Mouse (Mus musculus) intestine, postnatal 0 days (tissue): ENCODE data around the gene Mrgpra2a. TPM values are rescaled to one million over a fixed set of nuclear protein-coding genes. Genes with fewer than 3 reads are reported as not detected.

Source experiments
- ATAC-seq: fragments of 200-750 bp; cut with Nextera tagmentation; 2 replicates; pipeline ENCODE4 v1.8.0; 2017; ENCODE audit warnings: mild to moderate bottlenecking, moderate TSS enrichment, moderate library complexity
- H3K27ac ChIP-seq: fragments of 300-500 bp; sonication (generic); 2 replicates; pipeline ENCODE4 v1.5.1; 2014; ENCODE audit warnings: mild to moderate bottlenecking, low read depth, low read length, moderate library complexity
- H3K27me3 ChIP-seq: fragments of 300-500 bp; sonication (generic); replicated peaks from 2 replicates; pipeline ENCODE4 v1.6.1; 2014; ENCODE audit warnings: low read length, mixed read lengths; ENCODE audit not compliant: control insufficient read depth, insufficient read depth
- H3K36me3 ChIP-seq: fragments of 300-500 bp; sonication (generic); 2 replicates; pipeline ENCODE4 v1.6.1; 2014; ENCODE audit warnings: mild to moderate bottlenecking, moderate library complexity; ENCODE audit not compliant: control insufficient read depth, insufficient read depth
- H3K4me1 ChIP-seq: fragments of 300-500 bp; sonication (generic); replicated peaks from 2 replicates; pipeline ENCODE4 v1.6.1; 2014; ENCODE audit warnings: antibody characterized with exemption, low read length, mixed read lengths; ENCODE audit not compliant: control insufficient read depth, insufficient read depth
- H3K4me2 ChIP-seq: fragments of 300-500 bp; sonication (generic); replicated peaks from 2 replicates; pipeline ENCODE4 v1.6.1; 2014; ENCODE audit warnings: low read depth, mild to moderate bottlenecking, moderate library complexity
- H3K4me3 ChIP-seq: fragments of 300-500 bp; sonication (generic); 2 replicates; pipeline ENCODE4 v1.5.1; 2014; ENCODE audit warnings: low read depth, low read length
- H3K9ac ChIP-seq: fragments of 300-500 bp; sonication (generic); 2 replicates; pipeline ENCODE4 v1.6.1; 2014; ENCODE audit warnings: mild to moderate bottlenecking, low read depth, low read length
- H3K9me3 ChIP-seq: fragments of 300-500 bp; sonication (generic); 2 replicates; pipeline ENCODE4 v1.6.1; 2016; ENCODE audit warnings: mixed run types; ENCODE audit not compliant: control insufficient read depth
- CTCF ChIP-seq: sonication (generic); IDR thresholded peaks from 2 replicates; pipeline ENCODE4 v1.5.1; 2016; ENCODE audit warnings: low read depth, mild to moderate bottlenecking, control low read depth, antibody characterized with exemption, moderate library complexity
- WGBS: fragments of 180-500 bp; shearing (Covaris S2); extraction: QIAGEN DNeasy Blood & Tissue Kit; methylation state at CpG from one replicate; pipeline ENCODE4 v1.1.7; 2014; 5-methylcytosine and 5-hydroxymethylcytosine counted together
- polyA plus RNA-seq: library from polyadenylated mRNA; unstranded; fragments of >200 nt; fragmentation: Nextera tagmentation; extraction: Ambion mirVana; gene quantifications from 2 replicates; pipeline ENCODE4 v1.2.1, GENCODE M21; 2015

Gene Mrgpra2a
- polyA plus RNA-seq, 1 experiment from 2014 or later = not detected

- H3K4me1 ChIP-seq = no peaks in the 10 kb centered on the region
- no peak overlapping the region for H3K27ac ChIP-seq
- no peaks in the 10 kb centered on the region for H3K36me3 ChIP-seq
- WGBS = 51% methylated on average over 2 of the region's 2 CpGs
- no peak overlapping the region for H3K4me2 ChIP-seq
- H3K9ac ChIP-seq = no peak overlapping the region
- ATAC-seq = no peak
- H3K4me3 ChIP-seq = no peak overlapping the region
- no peak for TF ChIP-seq CTCF
- no peaks in the 10 kb centered on the region for H3K9me3 ChIP-seq
- H3K27me3 ChIP-seq = no peaks in the 10 kb centered on the region
Observed at GRCm38 (mm10) chr7:47410602-47411001, 41.3 kb downstream of the Mrgpra2a start.

GRCm38 (mm10) chr7:47409545-47409944 lies 42.4 kb downstream of the Mrgpra2a start:
- Histone ChIP-seq H3K4me3 (no peak overlapping the region), H3K27ac (no peak overlapping the region), H3K36me3 (no peaks in the 10 kb centered on the region), H3K4me2 (no peak overlapping the region), H3K9ac (no peak overlapping the region), H3K9me3 (no peaks in the 10 kb centered on the region), H3K27me3 (no peaks in the 10 kb centered on the region), H3K4me1 (no peaks in the 10 kb centered on the region)
- WGBS = 40% methylated on average over 1 of the region's 1 CpGs
- TF ChIP-seq CTCF = no peak
- no peak for ATAC-seq

GRCm38 (mm10) chr7:47401125-47401524 lies 50.8 kb downstream of the Mrgpra2a start:
- TF ChIP-seq CTCF = no peak
- no peaks in the 10 kb centered on the region for H3K27me3 ChIP-seq
- no peak overlapping the region for H3K27ac ChIP-seq
- H3K9ac ChIP-seq = no peak overlapping the region
- no peak overlapping the region for H3K4me3 ChIP-seq
- H3K9me3 ChIP-seq = no peaks in the 10 kb centered on the region
- H3K4me1 ChIP-seq = no peaks in the 10 kb centered on the region
- ATAC-seq = no peak
- H3K36me3 ChIP-seq = no peaks in the 10 kb centered on the region
- H3K4me2 ChIP-seq = no peak overlapping the region

Other genes starting within 250 kb of the Mrgpra2a start
- gene Mrgpra6, start 247.2 kb downstream of the Mrgpra2a start, polyA plus RNA-seq = not detected in 2 replicates
- not detected in 2 replicates for gene Mrgpra9, start 199.3 kb downstream of the Mrgpra2a start, polyA plus RNA-seq
- not detected in 2 replicates for gene Mrgpra1, start 97.9 kb downstream of the Mrgpra2a start, polyA plus RNA-seq
- not detected in 2 replicates for gene Mrgpra2b, start 76.7 kb upstream of the Mrgpra2a start, polyA plus RNA-seq
- not detected in 2 replicates for gene Mrgpra3, start 149.2 kb upstream of the Mrgpra2a start, polyA plus RNA-seq